Mouse (Mus musculus): ENCODE measurements around the gene Prkar2b. TPM values are rescaled to one million over a fixed set of nuclear protein-coding genes. Genes with fewer than 3 reads are reported as not detected.

Gene Prkar2b
- polyA plus RNA-seq, 1 experiment from 2014 or later: 12.7 TPM

Other genes with a start within 250 kb of the Prkar2b start
- 82.1 and 82.8 TPM in 2 replicates for gene Hbp1, start 110.8 kb downstream of the Prkar2b start, polyA plus RNA-seq (2015; fragmentation: Nextera tagmentation; extraction: Ambion mirVana)
- gene Pik3cg, start 147.4 kb upstream of the Prkar2b start, polyA plus RNA-seq (2015; fragmentation: Nextera tagmentation; extraction: Ambion mirVana): 2.1 and 2.2 TPM in 2 replicates

Measured in intestine, embryonic 16.5 days (tissue).